Mouse (Mus musculus) spleen, postnatal 14 days (tissue): Measurements from ENCODE around the gene 4933425L06Rik.

Source experiments
- DNase-seq, 2 experiments: peaks; one replicate each; pipeline ENCODE4 v3.0.0; 2021 to 2022; ENCODE audit warnings: low spot score in 2 of 2

Gene 4933425L06Rik

GRCm38 (mm10) chr13:105134397-105134796 lies 52.5 kb downstream of the 4933425L06Rik start:
- no peak for DNase-seq

- DNase-seq: no peak
Measured at GRCm38 (mm10) chr13:105139881-105140280, 58.0 kb downstream of the 4933425L06Rik start.

GRCm38 (mm10) chr13:105146827-105147226 lies 64.9 kb downstream of the 4933425L06Rik start:
- DNase-seq: no peak

GRCm38 (mm10) chr13:105147795-105148418 lies 66.0 kb downstream of the 4933425L06Rik start:
- DNase-seq: no peak

GRCm38 (mm10) chr13:105150006-105150405 lies 68.1 kb downstream of the 4933425L06Rik start:
- no peak for DNase-seq

GRCm38 (mm10) chr13:105153955-105154354 lies 72.0 kb downstream of the 4933425L06Rik start:
- DNase-seq: no peak

GRCm38 (mm10) chr13:105165441-105165840 lies 83.5 kb downstream of the 4933425L06Rik start:
- DNase-seq: no peak
